Mouse (Mus musculus): ENCODE measurements around the gene Rps16. TPM values are rescaled to one million over a fixed set of nuclear protein-coding genes. Genes with fewer than 3 reads are reported as not detected.

The Rps16 gene
- total RNA-seq (2021), result 100 to 1,000 TPM; 481 to 507 TPM
- long read RNA-seq, experiment 1, transcript Rps16-201 (5 exons, 1,109 nt), result major isoform, 175 of 176 reads
- long read RNA-seq, experiment 1, partial matches to known transcripts, result 0 of 176 reads
- long read RNA-seq, experiment 1, other reads (novel, unspliced or antisense), result 1 of 176 reads
- long read RNA-seq, experiment 2, transcript Rps16-201 (5 exons, 1,109 nt), result major isoform, 126 of 131 reads
- long read RNA-seq, experiment 2, partial matches to known transcripts, result 1 of 131 reads
- long read RNA-seq, experiment 2, other reads (novel, unspliced or antisense), result 0 of 131 reads

GRCm38 (mm10) chr7:28350155-28350883, at the start of gene Rps16:
Rps16 (plus strand) TSS chr7:28350652.
- intact Hi-C loops (cut with DNase I), result no loop called here
- DNase-seq (ENCODE audit: low spot score in 2 of 2), result peak; percentile 97 to 98

DNA sequence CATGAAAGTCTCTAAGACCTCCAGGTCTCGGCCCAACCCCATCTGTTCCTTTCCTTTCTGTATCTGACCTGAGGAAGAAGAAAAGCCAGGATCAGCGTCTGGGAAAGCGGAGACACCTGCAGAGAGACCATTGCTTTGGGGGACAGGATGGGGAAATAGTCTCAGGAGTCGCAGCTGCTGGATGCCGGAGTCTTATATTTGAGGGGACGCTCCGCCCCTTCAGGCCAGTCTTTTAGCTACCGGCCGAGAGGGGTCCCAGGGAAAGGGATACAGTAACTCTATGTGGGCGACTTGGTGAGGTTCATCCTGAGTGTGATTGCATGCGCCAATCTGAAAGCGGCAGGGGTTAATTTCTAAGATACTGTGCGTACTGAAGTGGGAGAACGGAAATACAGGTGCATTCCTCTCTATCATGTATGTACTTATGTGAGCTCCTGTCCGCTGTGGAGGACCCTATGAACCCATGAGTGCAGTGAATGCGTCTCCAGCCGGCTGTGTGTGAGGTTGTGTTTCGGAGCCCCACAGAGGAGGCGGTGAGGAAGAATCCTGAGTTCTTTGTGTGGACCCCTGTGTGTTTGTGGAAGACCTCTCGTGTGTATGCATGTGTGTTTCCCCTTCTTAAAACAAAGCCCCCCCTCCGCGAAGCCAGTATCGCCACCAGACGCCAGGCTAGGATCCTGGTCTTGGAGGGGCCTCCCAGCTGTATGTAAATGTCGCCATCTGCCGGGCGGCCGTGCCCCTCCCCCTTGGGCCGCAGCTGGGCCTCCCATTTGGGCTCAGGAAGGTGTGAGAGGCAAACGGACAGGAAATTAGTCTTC, 48.6 kb upstream of the Rps16 start, which contains the start of gene Dll3:
Gene Dll3 (minus strand): TSS at position 623 of the 818 bp plus-strand sequence.
- intact Hi-C loops (cut with DNase I), result loop anchor here (5.0 kb wide), 1 partner anchor 250 kb away; the partner anchor contains the start of gene Psmc4
- peak in 1 of 2 experiments; percentile 59 for DNase-seq (ENCODE audit: low spot score in 2 of 2)

DNA sequence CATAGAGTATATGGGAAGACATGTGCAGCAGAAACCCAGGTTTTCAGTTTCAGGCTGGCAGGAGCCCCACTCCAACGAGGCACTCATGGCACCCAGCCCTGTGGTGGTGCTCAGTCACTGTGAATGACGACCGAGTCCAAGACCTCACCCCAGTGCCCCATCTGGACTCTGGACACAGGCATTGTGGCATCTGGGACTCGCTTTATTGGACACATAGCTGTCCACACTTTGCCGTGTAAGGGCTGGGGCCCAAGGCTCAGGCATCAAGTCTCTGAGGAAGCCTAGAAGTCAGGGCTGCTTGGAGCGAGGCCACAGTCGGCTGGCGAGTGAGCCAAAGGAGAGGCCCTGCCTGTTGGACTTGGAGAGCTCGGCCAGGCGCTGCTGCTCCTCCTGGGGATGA, 44.8 kb upstream of the Rps16 start:
- DNase-seq (ENCODE audit: low spot score in 2 of 2), result no peak
- intact Hi-C loops (cut with DNase I), result no loop called here

DNA sequence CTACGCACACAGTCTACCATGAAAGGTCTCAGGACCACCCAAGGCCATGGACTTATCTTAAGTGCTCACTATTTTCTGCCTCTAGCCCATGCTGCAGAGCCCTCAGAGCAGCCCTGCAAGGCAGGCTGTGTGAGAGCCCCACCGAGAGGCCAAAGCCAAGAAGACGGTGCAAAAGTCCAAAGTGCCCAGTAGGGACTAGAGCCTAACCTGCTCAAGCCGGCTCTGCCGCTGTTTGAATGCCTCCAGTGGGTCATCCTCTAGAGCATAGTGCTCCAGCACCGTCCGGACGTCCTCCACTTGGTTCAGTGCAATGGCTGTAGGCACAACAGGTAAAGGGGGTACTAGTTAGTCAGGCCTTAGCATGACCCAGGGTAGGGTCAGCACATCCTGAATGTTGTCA, 44.2 kb upstream of the Rps16 start:
- intact Hi-C loops (cut with DNase I), result no loop called here
- no peak for DNase-seq (ENCODE audit: low spot score in 2 of 2)

DNA sequence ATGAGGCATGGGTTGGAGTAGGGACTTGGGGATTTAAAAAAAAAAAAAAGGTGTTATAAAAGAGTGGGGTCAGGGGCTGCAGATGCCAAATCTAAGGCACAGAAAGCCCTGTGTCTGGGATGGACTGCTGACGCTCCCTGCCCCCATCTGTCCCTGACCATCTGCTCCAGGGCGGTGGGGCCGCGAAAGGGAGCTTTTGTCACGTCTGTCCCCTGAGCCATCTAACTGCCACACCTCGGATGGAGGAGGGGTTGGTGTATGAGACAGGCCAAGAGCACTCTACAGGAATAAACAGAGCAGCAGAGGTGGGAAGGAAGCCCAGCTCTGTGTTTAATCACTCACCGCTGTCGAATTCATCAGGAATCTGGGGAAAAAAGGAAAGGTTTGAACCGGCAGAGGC, 40.7 kb upstream of the Rps16 start:
- intact Hi-C loops (cut with DNase I), result no loop called here
- DNase-seq (ENCODE audit: low spot score in 2 of 2), result no peak

GRCm38 (mm10) chr7:28311151-28311925, 39.1 kb upstream of the Rps16 start:
- intact Hi-C loops (cut with DNase I), result no loop called here
- DNase-seq (ENCODE audit: low spot score in 2 of 2), result no peak

DNA sequence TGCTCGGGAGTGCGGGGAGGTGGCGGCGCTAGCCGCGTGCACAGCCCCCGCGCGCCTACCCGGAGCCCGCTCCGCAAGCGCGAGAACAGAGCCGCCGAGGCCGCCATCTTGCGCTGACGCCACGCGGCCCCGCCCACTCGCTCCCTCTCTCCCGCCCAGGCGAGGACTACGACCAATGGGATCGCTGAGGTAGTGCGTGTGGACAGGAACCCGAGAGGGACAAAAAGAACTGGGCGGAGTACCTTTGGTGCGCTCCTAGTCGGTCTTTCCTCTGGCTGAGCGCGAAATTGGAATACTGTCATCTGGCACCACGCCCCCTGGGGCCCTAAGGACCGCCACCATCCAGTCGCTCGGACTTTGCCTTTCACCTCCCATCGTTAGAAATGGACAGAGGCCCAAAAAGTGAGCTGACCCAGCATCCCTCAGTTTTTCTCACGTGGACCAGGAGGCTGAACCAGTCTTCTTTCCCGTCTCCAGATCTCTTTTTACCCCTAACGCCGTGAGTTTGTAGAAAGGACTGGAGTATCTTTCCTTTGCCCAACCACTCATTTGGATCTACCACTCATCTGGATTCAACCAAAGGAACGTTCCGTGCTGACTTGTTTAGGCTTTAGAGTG, 38.4 kb upstream of the Rps16 start, which contains the start of gene Timm50:
Gene Timm50 (minus strand): TSS at position 147 of the 618 bp plus-strand sequence.
- intact Hi-C loops (cut with DNase I), result no loop called here
- DNase-seq (ENCODE audit: low spot score in 2 of 2), result peak; percentile 99

DNA sequence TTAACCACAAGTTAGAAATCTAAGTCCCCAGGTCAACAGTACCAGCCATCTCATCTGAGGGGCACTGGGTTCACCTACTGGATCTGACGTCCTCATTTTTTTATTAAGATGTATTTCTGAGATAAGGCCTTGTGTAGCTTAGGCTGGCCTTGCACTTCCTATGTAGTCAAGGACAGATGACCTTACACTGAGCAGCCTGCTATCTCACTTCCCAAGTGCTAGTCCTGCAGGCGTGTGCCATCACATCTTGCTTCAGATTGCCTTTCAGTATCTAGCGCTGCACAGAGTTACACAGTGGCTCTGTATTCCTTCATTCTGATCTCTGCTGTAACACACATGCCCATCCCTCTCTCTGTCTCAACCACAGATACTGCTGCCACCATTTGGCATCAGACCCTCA, 32.4 kb upstream of the Rps16 start:
- intact Hi-C loops (cut with DNase I), result no loop called here
- no peak for DNase-seq (ENCODE audit: low spot score in 2 of 2)

GRCm38 (mm10) chr7:28318714-28319113, 31.7 kb upstream of the Rps16 start:
- intact Hi-C loops (cut with DNase I), result no loop called here
- no peak for DNase-seq (ENCODE audit: low spot score in 2 of 2)

DNA sequence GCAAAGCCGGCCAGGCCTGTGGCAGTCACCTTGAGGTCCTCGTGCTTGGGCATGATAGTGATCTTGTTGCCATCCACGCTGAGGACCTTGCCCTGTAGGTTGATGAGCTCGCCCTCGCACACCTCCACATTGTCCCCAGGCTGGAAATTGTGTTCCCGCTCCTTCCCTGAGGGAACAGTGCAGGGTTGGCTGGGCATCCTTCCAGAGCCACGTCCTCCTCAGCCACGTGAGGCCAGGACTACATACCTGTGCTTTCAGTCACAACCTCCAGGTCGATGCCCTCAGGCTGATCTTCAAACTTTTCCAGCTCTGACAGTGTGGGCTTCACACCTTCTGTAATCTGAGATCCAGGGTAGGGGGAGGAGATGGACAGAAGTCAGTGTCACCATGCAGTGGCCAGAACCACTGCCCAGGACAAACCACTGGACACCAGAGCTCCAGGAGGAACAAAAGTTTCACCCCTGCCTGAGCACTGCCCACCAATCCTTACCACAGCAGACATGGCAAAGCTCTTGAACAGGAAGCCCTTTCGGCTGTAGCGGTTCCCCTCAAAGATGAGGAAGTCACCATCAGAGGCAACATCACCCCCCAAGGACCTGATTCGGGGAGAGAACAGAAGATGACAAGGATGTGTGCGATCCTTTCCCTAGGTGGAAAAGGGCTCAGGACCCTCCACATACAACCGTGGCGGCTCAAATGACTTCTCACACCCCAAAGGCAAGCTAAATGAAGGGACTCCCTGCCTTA, 28.3 kb upstream of the Rps16 start:
- intact Hi-C loops (cut with DNase I), result no loop called here
- no peak for DNase-seq (ENCODE audit: low spot score in 2 of 2)

GRCm38 (mm10) chr7:28325293-28325692, 25.2 kb upstream of the Rps16 start:
- intact Hi-C loops (cut with DNase I), result no loop called here
- DNase-seq (ENCODE audit: low spot score in 2 of 2), result no peak

GRCm38 (mm10) chr7:28326457-28326856, 24.0 kb upstream of the Rps16 start:
- DNase-seq (ENCODE audit: low spot score in 2 of 2), result no peak
- intact Hi-C loops (cut with DNase I), result no loop called here

DNA sequence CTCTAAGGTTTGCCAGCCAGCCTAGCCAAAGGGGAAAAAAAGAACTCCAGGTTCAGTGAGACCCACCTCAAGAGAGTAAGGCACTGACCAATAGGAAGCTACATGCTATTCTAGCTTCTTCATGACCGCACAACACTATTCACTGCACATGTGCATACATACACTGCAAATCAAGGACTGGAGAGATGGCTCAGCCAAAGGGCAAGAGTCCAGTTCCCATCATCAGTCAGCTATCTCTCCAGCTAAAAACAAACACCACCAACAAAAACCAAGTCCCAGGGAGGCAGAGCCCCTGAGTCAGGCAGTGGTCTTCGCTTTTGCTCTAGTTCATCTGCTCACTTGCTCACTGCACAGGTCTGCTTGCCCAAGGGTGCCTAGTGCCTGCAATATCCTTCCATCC, 22.2 kb upstream of the Rps16 start:
- DNase-seq (ENCODE audit: low spot score in 2 of 2), result no peak
- intact Hi-C loops (cut with DNase I), result no loop called here

- DNase-seq (ENCODE audit: low spot score in 2 of 2), result no peak
- intact Hi-C loops (cut with DNase I), result no loop called here
Measured at GRCm38 (mm10) chr7:28334534-28334933, 15.9 kb upstream of the Rps16 start.

DNA sequence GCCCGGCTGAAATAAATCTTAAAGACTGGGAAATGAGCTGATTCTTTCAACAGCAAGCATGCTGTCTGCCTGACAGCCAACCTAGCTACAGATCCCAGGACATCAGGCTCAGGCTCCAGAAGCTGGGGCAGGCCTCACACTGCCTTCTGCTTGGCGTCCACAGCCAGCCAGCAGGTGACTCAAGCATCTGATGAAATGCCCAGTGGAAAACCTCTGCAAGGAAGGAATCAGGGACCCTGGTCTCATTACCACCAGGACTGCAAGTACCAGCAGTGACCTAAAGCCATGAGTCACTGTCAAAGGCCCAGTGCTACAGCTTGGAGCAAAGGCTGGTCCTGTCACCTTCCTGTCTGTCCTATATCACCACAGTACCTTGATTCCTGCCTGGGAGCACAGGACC, 15.0 kb upstream of the Rps16 start:
- intact Hi-C loops (cut with DNase I), result loop anchor here (5.0 kb wide), 1 partner anchor 58 kb away; the partner anchor contains the start of gene Eid2b
- DNase-seq (ENCODE audit: low spot score in 2 of 2), result no peak

DNA sequence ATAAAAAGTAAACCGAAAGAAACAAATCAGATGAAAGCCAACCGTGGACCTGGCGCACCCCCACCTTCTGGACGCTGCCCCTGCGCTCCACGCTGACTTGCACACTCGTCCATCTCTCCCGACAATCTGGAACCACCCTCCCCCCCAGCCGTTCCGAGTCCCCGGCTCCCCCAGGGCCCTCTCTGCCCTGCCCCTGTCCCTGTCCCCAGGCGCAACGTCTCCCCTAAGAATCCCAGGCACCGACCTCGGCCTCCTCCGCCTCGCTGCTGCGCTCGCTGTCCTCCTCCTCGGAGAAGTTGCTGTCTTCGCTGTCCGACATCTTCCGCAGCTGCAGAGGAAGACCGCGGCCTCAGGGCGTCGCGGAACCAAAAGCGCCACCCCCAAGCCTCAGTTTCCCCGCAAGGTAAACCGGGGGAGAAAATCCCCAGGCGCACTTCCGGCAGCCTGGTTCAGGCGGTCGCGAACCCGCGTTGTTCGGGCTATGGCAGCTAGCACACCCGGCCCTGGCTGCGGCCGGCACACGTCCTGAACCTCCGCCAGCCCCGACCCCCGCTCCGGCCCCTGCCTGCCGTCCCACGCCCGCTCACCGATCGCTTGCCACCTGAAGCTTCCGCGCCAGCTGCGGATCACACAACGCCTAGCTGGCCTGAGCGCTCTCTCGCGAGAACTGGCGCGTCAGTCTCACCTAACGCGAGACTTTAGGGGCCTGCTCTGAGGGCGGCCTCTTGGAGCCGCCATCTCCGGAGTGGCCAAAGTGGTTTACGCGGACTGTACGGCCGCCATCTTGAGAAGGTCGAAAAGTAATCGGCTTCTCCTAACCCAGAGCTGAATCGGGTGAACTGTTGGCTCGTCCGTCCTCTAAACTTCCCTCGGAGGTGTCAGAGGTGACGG, 12.1 kb upstream of the Rps16 start, which contains the start of gene Supt5:
Gene Supt5 (minus strand): TSS at position 639 of the 891 bp plus-strand sequence.
- DNase-seq (ENCODE audit: low spot score in 2 of 2), result peak; percentile 97 to 98
- intact Hi-C loops (cut with DNase I), result loop anchor here (5.0 kb wide), 1 partner anchor 61 kb away; the partner anchor contains the start of gene Eid2b
